Mouse (Mus musculus) liver, embryonic 14.5 days (tissue): Measurements from ENCODE around the gene Bahd1.

ENCODE experiments used
- CTCF ChIP-seq: IDR thresholded peaks from 2 replicates; pipeline ENCODE4 v1.5.1; 2016; ENCODE audit warnings: antibody characterized with exemption, low read depth, control low read depth
- EP300 ChIP-seq: IDR thresholded peaks from 2 replicates; pipeline ENCODE4 v1.6.1; 2016; ENCODE audit warnings: antibody characterized with exemption, low read depth

DNA sequence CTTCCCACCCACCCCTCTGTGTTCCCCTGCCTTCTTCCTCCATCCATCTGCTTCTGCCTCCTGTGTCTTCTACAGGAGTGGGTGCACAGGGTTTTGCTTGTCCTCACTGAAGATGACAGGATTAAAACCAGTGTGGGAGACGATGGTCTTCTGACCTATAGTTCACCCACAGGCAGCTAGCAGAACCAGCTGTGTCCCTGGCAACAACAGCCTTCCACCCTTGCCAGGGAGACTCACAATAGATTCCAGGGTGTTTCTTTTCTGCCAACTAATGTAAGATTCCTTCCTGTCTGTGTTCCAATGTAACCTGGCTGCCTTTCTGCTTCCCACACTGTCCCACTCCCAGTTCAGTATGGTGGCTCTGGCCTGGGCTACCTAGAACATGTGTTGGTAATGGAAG, 29.1 kb upstream of the Bahd1 start:
- no peak for TF ChIP-seq CTCF
- no peak for TF ChIP-seq EP300
